In genomic region chr3:100707117-100707516, GRCm38 (mm10) we compare ENCODE assay signal across 27 mouse cellular contexts. TPM values are rescaled to one million over a fixed set of nuclear protein-coding genes. Genes with fewer than 3 reads are reported as not detected.
DNase-seq lines count a peak whose midpoint lies in the region; ATAC-seq lines count a peak whose summit lies in the region.
"Had no signal": no experiment of that assay in that cellular context is flagged by ENCODE, and none has a peak within 500 bp of the region (broad histone marks: within the 10 kb centered on the region; RNA-seq: fewer than 3 reads in every experiment).

No protein-coding gene starts in this region.

- H3K9ac ChIP-seq in heart, embryonic 11.5 days (ENCODE audit: low read depth, low read length), result no peak overlapping the region
- H3K9ac ChIP-seq in intestine, embryonic 15.5 days, result no peak overlapping the region
- no peak overlapping the region for H3K9ac ChIP-seq in intestine, embryonic 16.5 days (ENCODE audit: low read depth, low read length)
- H3K9ac ChIP-seq in lung, embryonic 15.5 days, result no peak overlapping the region
- H3K9ac ChIP-seq: embryonic facial prominence, embryonic 13.5 days; forebrain, embryonic 15.5 days; hindbrain, embryonic 12.5 days; limb, embryonic 12.5 days; liver, embryonic 15.5 days; stomach, embryonic 15.5 days had no signal

- no peaks in the 10 kb centered on the region for H3K27me3 ChIP-seq in heart, embryonic 10.5 days (ENCODE audit: insufficient read depth, poor library complexity, severe bottlenecking)
- H3K27me3 ChIP-seq in heart, embryonic 11.5 days (ENCODE audit: control insufficient read depth, insufficient read depth, low read length), result no peaks in the 10 kb centered on the region
- no peaks in the 10 kb centered on the region for H3K27me3 ChIP-seq in intestine, embryonic 15.5 days (replicated peaks)
- no peaks in the 10 kb centered on the region for H3K27me3 ChIP-seq in intestine, embryonic 16.5 days (replicated peaks; ENCODE audit: control insufficient read depth, insufficient read depth, low read length)
- H3K27me3 ChIP-seq in lung, embryonic 15.5 days, result no peaks in the 10 kb centered on the region
- H3K27me3 ChIP-seq: embryonic facial prominence, embryonic 13.5 days; forebrain, embryonic 15.5 days; hindbrain, embryonic 12.5 days; limb, embryonic 12.5 days; liver, embryonic 15.5 days; Patski; stomach, embryonic 15.5 days had no signal

- no peak overlapping the region for H3K4me3 ChIP-seq in heart, embryonic 10.5 days
- no peak overlapping the region for H3K4me3 ChIP-seq in heart, embryonic 11.5 days (ENCODE audit: low read depth, low read length)
- no peak overlapping the region for H3K4me3 ChIP-seq in intestine, embryonic 15.5 days (replicated peaks)
- H3K4me3 ChIP-seq in intestine, embryonic 16.5 days (ENCODE audit: low read length), result no peak overlapping the region
- no peak overlapping the region for H3K4me3 ChIP-seq in lung, embryonic 15.5 days
- H3K4me3 ChIP-seq: embryonic facial prominence, embryonic 13.5 days; forebrain, embryonic 10.5 days; forebrain, embryonic 15.5 days; hindbrain, embryonic 12.5 days; layer of hippocampus, adult 2 months; left cerebral cortex, adult 2 months; limb, embryonic 12.5 days; liver, embryonic 15.5 days; stomach, embryonic 15.5 days had no signal

- no peaks in the 10 kb centered on the region for H3K9me3 ChIP-seq in heart, embryonic 10.5 days
- H3K9me3 ChIP-seq in heart, embryonic 11.5 days (replicated peaks; ENCODE audit: control insufficient read depth, low read length), result no peaks in the 10 kb centered on the region
- H3K9me3 ChIP-seq in intestine, embryonic 15.5 days, result no peaks in the 10 kb centered on the region
- no peaks in the 10 kb centered on the region for H3K9me3 ChIP-seq in intestine, embryonic 16.5 days (ENCODE audit: control insufficient read depth, low read length)
- no peaks in the 10 kb centered on the region for H3K9me3 ChIP-seq in lung, embryonic 15.5 days
- H3K9me3 ChIP-seq: embryonic facial prominence, embryonic 13.5 days; forebrain, embryonic 10.5 days; forebrain, embryonic 15.5 days; hindbrain, embryonic 12.5 days; limb, embryonic 12.5 days; liver, embryonic 15.5 days; stomach, embryonic 15.5 days had no signal

- no peaks in the 10 kb centered on the region for H3K36me3 ChIP-seq in heart, embryonic 10.5 days
- H3K36me3 ChIP-seq in heart, embryonic 11.5 days (ENCODE audit: control insufficient read depth, insufficient read depth, low read length), result no peaks in the 10 kb centered on the region
- no peaks in the 10 kb centered on the region for H3K36me3 ChIP-seq in intestine, embryonic 15.5 days
- no peaks in the 10 kb centered on the region for H3K36me3 ChIP-seq in intestine, embryonic 16.5 days (ENCODE audit: control insufficient read depth, insufficient read depth, low read length)
- H3K36me3 ChIP-seq in lung, embryonic 15.5 days, result no peaks in the 10 kb centered on the region
- H3K36me3 ChIP-seq: embryonic facial prominence, embryonic 13.5 days; forebrain, embryonic 10.5 days; forebrain, embryonic 15.5 days; hindbrain, embryonic 12.5 days; limb, embryonic 12.5 days; liver, embryonic 15.5 days; stomach, embryonic 15.5 days had no signal

- no peak for DNase-seq in heart, embryonic 10.5 days (ENCODE audit: low spot score)
- no peak for DNase-seq in lung, adult 18-20 months
- DNase-seq in brain, adult 2 months (ENCODE audit: low read depth, low spot score), result peak; percentile 41
- DNase-seq: adrenal gland, postnatal 10 days; cerebellum, adult 11 months; cerebellum, adult 9-10 months; cerebellum, postnatal 36 days; heart, postnatal 36 days; kidney, adult 2 months; kidney, postnatal 25 days; right cerebral cortex, postnatal 25 days had no signal

- 48% methylated on average over 4 of the region's 4 CpGs for WGBS in heart, embryonic 10.5 days
- 45% methylated on average over 4 of the region's 4 CpGs for WGBS in heart, embryonic 11.5 days (ENCODE audit: insufficient replicate concordance)
- 48% methylated on average over 4 of the region's 4 CpGs for WGBS in intestine, embryonic 15.5 days
- 51% methylated on average over 4 of the region's 4 CpGs for WGBS in intestine, embryonic 16.5 days
- 36% methylated on average over 4 of the region's 4 CpGs for WGBS in lung, embryonic 15.5 days

- no peak for ATAC-seq in heart, embryonic 11.5 days (replicated peaks; ENCODE audit: insufficient number of reproducible peaks, low FRiP score, low TSS enrichment)
- peak; percentile 27 for ATAC-seq in intestine, embryonic 15.5 days
- no peak for ATAC-seq in intestine, embryonic 16.5 days
- peak; percentile 53; the same call in 1 of the 2 replicates for ATAC-seq in lung, embryonic 15.5 days (ENCODE audit: borderline replicate concordance, extremely low read depth, low FRiP score, low TSS enrichment)
- ATAC-seq: forebrain, embryonic 15.5 days; hindbrain, postnatal 0 days; midbrain, embryonic 16.5 days; Patski had no signal

- peaks cover 50% of the 10 kb centered on the region for H3K4me1 ChIP-seq in heart, embryonic 10.5 days
- peaks cover 42% of the 10 kb centered on the region for H3K4me1 ChIP-seq in heart, embryonic 11.5 days (ENCODE audit: control insufficient read depth, insufficient read depth, low read length)
- H3K4me1 ChIP-seq in intestine, embryonic 15.5 days (replicated peaks), result peaks cover 8% of the 10 kb centered on the region; the same call in 1 of the 2 replicates
- peaks cover 11% of the 10 kb centered on the region for H3K4me1 ChIP-seq in intestine, embryonic 16.5 days (ENCODE audit: control insufficient read depth, insufficient read depth, low read length)
- peaks cover 36% of the 10 kb centered on the region for H3K4me1 ChIP-seq in lung, embryonic 15.5 days
- H3K4me1 ChIP-seq: liver, embryonic 15.5 days had no signal

- no peak overlapping the region for H3K4me2 ChIP-seq in heart, embryonic 11.5 days
- no peak overlapping the region for H3K4me2 ChIP-seq in intestine, embryonic 15.5 days (replicated peaks)
- H3K4me2 ChIP-seq in intestine, embryonic 16.5 days (ENCODE audit: low read depth, low read length), result no peak overlapping the region
- H3K4me2 ChIP-seq in lung, embryonic 15.5 days, result no peak overlapping the region
- H3K4me2 ChIP-seq: embryonic facial prominence, embryonic 13.5 days; forebrain, embryonic 15.5 days; hindbrain, embryonic 12.5 days; limb, embryonic 12.5 days; liver, embryonic 15.5 days; stomach, embryonic 15.5 days had no signal

- H3K27ac ChIP-seq in heart, embryonic 10.5 days, result peak overlapping the region; percentile 22; the same call in 1 of the 2 replicates
- no peak overlapping the region; the same call in 1 of the 2 replicates for H3K27ac ChIP-seq in heart, embryonic 11.5 days (ENCODE audit: low read depth, low read length)
- no peak overlapping the region for H3K27ac ChIP-seq in intestine, embryonic 15.5 days
- H3K27ac ChIP-seq in intestine, embryonic 16.5 days (ENCODE audit: low read length), result no peak overlapping the region
- H3K27ac ChIP-seq in lung, embryonic 15.5 days, result no peak overlapping the region
- H3K27ac ChIP-seq: embryonic facial prominence, embryonic 13.5 days; forebrain, embryonic 10.5 days; forebrain, embryonic 15.5 days; hindbrain, embryonic 12.5 days; hindbrain, postnatal 0 days; layer of hippocampus, adult 2 months; limb, embryonic 12.5 days; liver, embryonic 15.5 days; stomach, embryonic 15.5 days had no signal

RNA-seq across cellular contexts. Expression of gene Man1a2, which starts 21.8 kb away (rescaled TPM):
- polyA plus RNA-seq in heart, embryonic 10.5 days (2016; fragmentation: Nextera tagmentation; extraction: Ambion mirVana), result 59.4 and 75.5 TPM in 2 replicates
- polyA plus RNA-seq in heart, embryonic 11.5 days (2014; fragmentation: Nextera tagmentation; extraction: Ambion mirVana), result 54.0 and 69.3 TPM in 2 replicates
- 84.1 and 88.8 TPM in 2 replicates for polyA plus RNA-seq in intestine, embryonic 15.5 days (2015; fragmentation: Nextera tagmentation; extraction: Ambion mirVana)
- 54.0 and 60.7 TPM in 2 replicates for polyA plus RNA-seq in intestine, embryonic 16.5 days (2015; fragmentation: Nextera tagmentation; extraction: Ambion mirVana)
- polyA plus RNA-seq in lung, embryonic 15.5 days (2015; fragmentation: Nextera tagmentation; extraction: Ambion mirVana), result 62.4 and 72.3 TPM in 2 replicates

Comparison
In these comparisons a context has a peak if more than half of its experiments do, and no peak if none do; other contexts are left out.
1. ATAC-seq: peak in intestine, embryonic 15.5 days (single experiment) and lung, embryonic 15.5 days (single experiment); none in heart, embryonic 11.5 days (single experiment) and intestine, embryonic 16.5 days (single experiment).